Mouse (Mus musculus): ENCODE measurements around the gene Usp21. TPM values are rescaled to one million over a fixed set of nuclear protein-coding genes. Genes with fewer than 3 reads are reported as not detected.

Gene Usp21
- polyA plus RNA-seq, 1 experiment from 2014 or later = 114 TPM

DNA sequence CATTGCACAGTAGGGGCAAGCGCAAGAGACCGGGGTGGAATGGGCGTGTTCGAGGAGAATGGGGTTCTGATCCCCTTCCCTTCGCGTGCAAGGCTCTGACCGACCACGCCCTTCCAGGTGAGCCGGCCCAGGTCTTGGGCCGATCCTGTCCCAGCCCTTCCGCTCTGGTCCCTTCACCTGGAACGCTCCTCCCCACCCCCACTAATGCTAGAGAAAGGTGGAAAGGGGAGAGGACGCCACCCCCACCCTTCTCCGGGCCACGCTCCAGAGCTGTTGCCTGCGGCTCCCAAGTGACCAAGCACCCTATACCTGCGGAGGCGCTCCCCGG is 17.3 kb downstream of the Usp21 start:
- H3K4me3 ChIP-seq (ENCODE audit: low read depth, low read length) = peak overlapping the region; percentile 75
- H3K4me2 ChIP-seq (ENCODE audit: low read depth, severe bottlenecking) = peak overlapping the region; percentile 91
- H3K36me3 ChIP-seq (ENCODE audit: control insufficient read depth, insufficient read depth, low read length) = peaks cover 13% of the 10 kb centered on the region; the same call in 1 of the 2 replicates
- ATAC-seq (ENCODE audit: insufficient number of reproducible peaks, low FRiP score, low TSS enrichment, low read depth) (peak; percentile 73), DNase-seq (ENCODE audit: low spot score) (no peak)
- H3K9me3 ChIP-seq (ENCODE audit: control insufficient read depth, low read length) = no peaks in the 10 kb centered on the region
- H3K9ac ChIP-seq (ENCODE audit: low read length) = peak overlapping the region; percentile 72
- H3K27me3 ChIP-seq (ENCODE audit: control insufficient read depth, insufficient read depth, low read length) = no peaks in the 10 kb centered on the region
- H3K4me1 ChIP-seq (ENCODE audit: control insufficient read depth, insufficient read depth, low read length) = peaks cover 6% of the 10 kb centered on the region
- WGBS = under 1% methylated on average over 17 of the region's 19 CpGs
- no peak overlapping the region; the same call in 1 of the 2 replicates for H3K27ac ChIP-seq (replicated peaks; ENCODE audit: low read depth, low read length)

DNA sequence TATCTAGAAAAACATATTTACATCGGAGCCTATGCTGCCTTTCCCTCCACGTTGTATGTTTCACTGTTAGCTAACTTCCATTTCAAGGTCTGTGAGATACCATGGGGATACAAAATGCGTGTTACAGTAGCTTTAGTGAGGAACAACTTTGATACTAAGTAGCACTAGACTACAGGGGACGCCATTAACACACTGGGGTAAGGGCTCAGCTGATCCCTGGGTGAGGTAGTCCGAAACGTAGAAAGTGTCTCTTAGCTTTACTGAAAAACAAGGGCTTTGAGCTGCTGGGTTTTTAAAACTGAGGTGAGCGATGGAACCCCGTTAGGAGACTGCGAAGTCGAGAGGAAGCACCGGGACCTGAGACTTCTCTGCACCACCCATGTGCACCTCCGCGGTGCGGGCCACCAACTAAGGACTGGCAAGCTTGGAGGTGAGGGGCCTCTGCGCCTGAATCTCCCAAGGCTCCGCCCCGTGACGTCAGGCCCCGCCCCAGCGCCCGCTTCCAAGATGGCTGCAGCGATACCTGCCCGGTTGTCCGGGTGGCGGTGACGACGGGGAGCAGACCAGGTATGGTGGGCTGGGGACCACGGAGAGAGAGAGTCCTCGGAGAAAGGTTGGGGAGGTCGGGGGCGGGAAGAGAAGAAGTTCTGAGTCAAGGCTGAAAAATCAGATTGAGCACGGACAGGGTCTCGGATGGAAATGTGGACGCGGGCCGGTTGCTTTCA is 17.8 kb downstream of the Usp21 start, which contains the start of gene B4galt3:
B4galt3 (plus strand) TSS at position 481 of the 725 bp plus-strand sequence.
- ATAC-seq (ENCODE audit: insufficient number of reproducible peaks, low FRiP score, low TSS enrichment, low read depth) = peak; percentile 94
- WGBS = 4% methylated on average over 36 of the region's 36 CpGs

DNA sequence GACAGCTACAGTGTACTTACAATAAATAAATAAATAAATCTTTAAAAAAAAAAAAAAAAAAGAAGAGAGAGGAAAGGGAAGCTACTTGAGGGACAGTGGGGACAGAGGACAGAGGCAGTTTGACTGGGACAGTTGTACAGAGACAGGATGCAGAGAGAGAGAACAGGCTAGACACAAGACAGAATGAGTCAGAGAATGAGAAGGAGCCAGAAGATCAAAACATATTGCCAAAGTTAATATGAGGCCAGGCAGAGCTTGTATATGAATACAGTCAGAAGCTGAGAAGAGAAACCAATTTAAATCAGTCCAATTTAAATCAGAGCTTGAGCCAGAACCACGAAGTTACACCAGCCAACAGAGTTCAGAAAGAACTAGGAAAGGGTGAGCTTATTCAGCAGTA is 19.4 kb downstream of the Usp21 start:
- H3K4me3 ChIP-seq (ENCODE audit: low read depth, low read length) = no peak overlapping the region
- no peak overlapping the region for H3K27ac ChIP-seq (replicated peaks; ENCODE audit: low read depth, low read length)
- DNase-seq (ENCODE audit: low spot score) (no peak), ATAC-seq (ENCODE audit: insufficient number of reproducible peaks, low FRiP score, low TSS enrichment, low read depth) (no peak)
- no peak overlapping the region for H3K9ac ChIP-seq (ENCODE audit: low read length)
- no peak overlapping the region for H3K4me2 ChIP-seq (ENCODE audit: low read depth, severe bottlenecking)
- peaks cover 6% of the 10 kb centered on the region for H3K4me1 ChIP-seq (ENCODE audit: control insufficient read depth, insufficient read depth, low read length)
- no peaks in the 10 kb centered on the region for H3K9me3 ChIP-seq (ENCODE audit: control insufficient read depth, low read length)
- peaks cover 3% of the 10 kb centered on the region; the same call in 1 of the 2 replicates for H3K36me3 ChIP-seq (ENCODE audit: control insufficient read depth, insufficient read depth, low read length)
- H3K27me3 ChIP-seq (ENCODE audit: control insufficient read depth, insufficient read depth, low read length) = no peaks in the 10 kb centered on the region
- 68% methylated on average over 1 of the region's 1 CpGs for WGBS

More for the DNA sequence above, 17.8 kb downstream of the Usp21 start, which contains the start of gene B4galt3:
- Histone ChIP-seq H3K27me3 (ENCODE audit: control insufficient read depth, insufficient read depth, low read length) (no peaks in the 10 kb centered on the region), H3K4me1 (ENCODE audit: control insufficient read depth, insufficient read depth, low read length) (peaks cover 6% of the 10 kb centered on the region), H3K27ac (replicated peaks; ENCODE audit: low read depth, low read length) (no peak within 1 kb of the TSS; the same call in 1 of the 2 replicates), H3K4me2 (ENCODE audit: low read depth, severe bottlenecking) (peak within 1 kb of the TSS; percentile 91), H3K9ac (ENCODE audit: low read length) (peak within 1 kb of the TSS; percentile 72), H3K9me3 (ENCODE audit: control insufficient read depth, low read length) (no peaks in the 10 kb centered on the region), H3K36me3 (ENCODE audit: control insufficient read depth, insufficient read depth, low read length) (peaks cover 12% of the 10 kb centered on the region; the same call in 1 of the 2 replicates), H3K4me3 (ENCODE audit: low read depth, low read length) (peak within 1 kb of the TSS; percentile 75)
- DNase-seq (ENCODE audit: low spot score) = peak; percentile 97

DNA sequence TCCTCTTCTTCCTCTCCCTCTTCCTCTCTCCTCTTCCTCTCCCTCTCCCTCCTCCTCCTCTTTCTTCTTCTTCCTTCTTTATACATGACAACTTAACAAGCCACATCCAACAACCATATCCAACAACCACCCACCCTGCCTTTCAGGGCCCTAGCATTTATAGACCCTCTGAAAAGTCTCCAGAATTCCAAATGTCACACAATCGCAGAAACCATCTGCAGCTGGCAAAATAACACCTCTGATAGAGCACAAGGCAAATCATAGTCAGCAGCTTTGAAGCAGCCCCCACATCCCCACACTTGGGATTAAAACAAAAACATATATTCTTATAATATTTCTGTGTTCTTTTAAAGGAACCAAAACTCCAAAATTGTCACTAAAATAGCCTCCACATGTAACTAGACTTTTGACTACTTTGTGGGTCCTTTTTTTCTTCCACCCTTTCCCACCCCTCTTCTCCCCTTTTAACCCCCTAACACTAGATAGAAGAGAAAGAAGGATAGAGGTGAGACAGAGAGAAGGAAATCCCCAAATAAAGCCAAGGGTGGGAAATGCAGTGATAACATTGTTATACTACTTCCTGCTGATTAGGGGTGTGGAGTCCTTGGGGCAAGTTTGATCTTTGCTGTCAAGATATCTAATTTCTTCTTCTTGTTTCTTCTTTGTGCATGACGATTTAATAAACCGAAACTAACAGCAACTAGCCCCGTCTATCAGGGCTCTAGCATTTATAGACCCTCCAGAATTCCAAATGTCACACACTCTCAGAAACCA is 21.6 kb downstream of the Usp21 start:
- Histone ChIP-seq H3K4me1 (ENCODE audit: control insufficient read depth, insufficient read depth, low read length) (peaks cover 4% of the 10 kb centered on the region), H3K27me3 (ENCODE audit: control insufficient read depth, insufficient read depth, low read length) (no peaks in the 10 kb centered on the region), H3K36me3 (ENCODE audit: control insufficient read depth, insufficient read depth, low read length) (no peaks in the 10 kb centered on the region), H3K9me3 (ENCODE audit: control insufficient read depth, low read length) (no peaks in the 10 kb centered on the region), H3K27ac (replicated peaks; ENCODE audit: low read depth, low read length) (no peak overlapping the region), H3K4me3 (ENCODE audit: low read depth, low read length) (no peak overlapping the region), H3K9ac (ENCODE audit: low read length) (no peak overlapping the region), H3K4me2 (ENCODE audit: low read depth, severe bottlenecking) (no peak overlapping the region)
- DNase-seq (ENCODE audit: low spot score) (no peak), ATAC-seq (ENCODE audit: insufficient number of reproducible peaks, low FRiP score, low TSS enrichment, low read depth) (no peak)
- WGBS = 77% methylated on average over 4 of the region's 4 CpGs

DNA sequence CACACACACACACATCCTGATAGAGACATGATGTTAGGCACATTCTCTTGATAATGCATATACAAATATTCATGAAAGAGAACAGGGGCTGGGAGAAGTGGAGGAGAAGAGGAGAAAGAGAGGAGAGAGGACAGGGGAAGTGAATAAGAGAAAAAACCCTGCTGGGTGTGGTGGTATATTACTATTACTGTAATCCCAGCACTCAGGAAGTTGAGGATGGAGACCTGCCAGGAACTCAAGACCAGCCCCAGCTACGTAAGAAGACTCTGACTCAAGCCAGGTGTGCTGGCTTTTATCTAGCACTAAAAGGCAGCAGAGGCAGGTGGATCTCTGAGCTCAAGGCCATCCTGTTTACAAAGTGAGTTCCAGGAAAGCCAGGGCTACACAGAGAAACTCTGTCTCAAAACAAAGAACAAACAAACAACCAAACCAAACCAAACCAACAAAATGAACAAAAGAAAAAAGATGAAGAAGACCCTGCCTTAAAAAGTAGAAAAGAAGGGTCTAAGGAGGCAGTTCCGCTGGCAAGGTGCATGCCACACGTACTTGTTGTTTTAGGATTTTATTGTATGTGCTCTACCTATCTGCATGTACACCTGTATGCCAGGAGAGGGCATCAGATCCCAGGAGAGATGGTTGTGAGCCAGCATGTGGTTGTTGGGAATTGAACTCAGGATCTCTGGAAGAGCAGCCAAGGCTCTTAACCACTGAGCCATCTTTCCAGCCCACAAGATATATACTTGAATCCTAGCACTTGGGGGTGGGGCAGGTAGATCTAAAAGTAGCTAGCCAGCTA is 23.9 kb downstream of the Usp21 start:
- Histone ChIP-seq H3K27me3 (ENCODE audit: control insufficient read depth, insufficient read depth, low read length) (no peaks in the 10 kb centered on the region), H3K9ac (ENCODE audit: low read length) (no peak overlapping the region), H3K9me3 (ENCODE audit: control insufficient read depth, low read length) (no peaks in the 10 kb centered on the region), H3K4me2 (ENCODE audit: low read depth, severe bottlenecking) (no peak overlapping the region), H3K4me3 (ENCODE audit: low read depth, low read length) (no peak overlapping the region), H3K36me3 (ENCODE audit: control insufficient read depth, insufficient read depth, low read length) (0 out of 2 replicates have a peak, but pooled peaks cover under 1% of the 10 kb centered on the region), H3K27ac (replicated peaks; ENCODE audit: low read depth, low read length) (no peak overlapping the region), H3K4me1 (ENCODE audit: control insufficient read depth, insufficient read depth, low read length) (no peaks in the 10 kb centered on the region)
- 84% methylated on average over 3 of the region's 3 CpGs for WGBS
- DNase-seq (ENCODE audit: low spot score) (no peak), ATAC-seq (ENCODE audit: insufficient number of reproducible peaks, low FRiP score, low TSS enrichment, low read depth) (no peak)

DNA sequence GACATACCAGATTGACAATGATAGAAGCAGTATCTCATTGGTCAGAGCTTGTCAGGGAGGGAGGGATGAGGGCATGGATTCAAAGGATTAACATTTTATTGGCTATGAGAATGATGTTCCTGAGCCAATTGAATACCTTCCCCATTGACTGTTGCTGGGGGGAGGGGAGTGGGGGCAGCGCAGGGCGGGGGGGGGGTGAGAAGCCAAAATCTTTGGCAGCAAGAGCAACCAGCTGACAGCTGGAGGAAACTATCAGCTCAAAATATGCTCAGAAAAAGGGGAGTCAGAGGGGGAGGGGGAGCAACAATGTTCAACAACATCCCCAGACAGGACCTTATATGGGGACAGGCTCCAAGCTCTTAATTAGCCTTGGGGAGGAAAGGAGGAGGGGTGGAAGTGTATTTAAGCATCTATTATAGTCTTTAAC is 24.6 kb downstream of the Usp21 start:
- no peak overlapping the region for H3K27ac ChIP-seq (replicated peaks; ENCODE audit: low read depth, low read length)

DNA sequence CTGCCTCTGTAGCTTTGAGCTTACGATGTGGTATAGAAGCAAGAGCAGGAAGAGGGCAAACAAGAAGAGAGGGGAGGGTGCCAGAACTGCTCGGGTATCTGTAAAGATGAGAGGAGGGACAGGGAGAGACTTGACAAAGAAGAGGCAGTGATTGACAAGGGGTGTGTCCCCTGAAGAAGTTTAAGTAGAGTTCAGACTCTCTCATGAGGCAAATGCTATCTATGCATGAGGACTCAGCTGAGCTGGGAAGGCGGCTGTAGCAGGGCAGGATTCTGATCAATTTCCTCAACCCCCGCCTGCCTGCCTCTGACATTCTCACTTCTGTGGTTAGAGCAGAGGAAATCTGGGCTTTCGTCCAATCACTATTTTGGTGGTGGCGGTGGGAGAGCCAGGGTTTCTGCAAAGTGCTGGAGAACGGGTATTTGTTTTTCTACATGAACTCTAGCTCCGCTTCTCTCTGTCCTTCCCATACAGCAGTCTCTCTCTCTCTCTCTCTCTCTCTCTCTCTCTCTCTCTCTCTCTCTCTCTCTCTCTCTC is 25.1 kb downstream of the Usp21 start:
- Histone ChIP-seq H3K9ac (ENCODE audit: low read length) (no peak overlapping the region), H3K9me3 (ENCODE audit: control insufficient read depth, low read length) (no peaks in the 10 kb centered on the region), H3K27ac (replicated peaks; ENCODE audit: low read depth, low read length) (no peak overlapping the region), H3K27me3 (ENCODE audit: control insufficient read depth, insufficient read depth, low read length) (no peaks in the 10 kb centered on the region), H3K36me3 (ENCODE audit: control insufficient read depth, insufficient read depth, low read length) (0 out of 2 replicates have a peak, but pooled peaks cover 2% of the 10 kb centered on the region), H3K4me3 (ENCODE audit: low read depth, low read length) (no peak overlapping the region), H3K4me2 (ENCODE audit: low read depth, severe bottlenecking) (no peak overlapping the region; the same call in 1 of the 2 replicates), H3K4me1 (ENCODE audit: control insufficient read depth, insufficient read depth, low read length) (no peaks in the 10 kb centered on the region)
- ATAC-seq (ENCODE audit: insufficient number of reproducible peaks, low FRiP score, low TSS enrichment, low read depth) (no peak; the same call in 1 of the 2 replicates), DNase-seq (ENCODE audit: low spot score) (no peak)
- WGBS = 8% methylated on average over 8 of the region's 8 CpGs

More for the DNA sequence above, 24.6 kb downstream of the Usp21 start:
- 0 out of 2 replicates have a peak, but pooled peaks cover 2% of the 10 kb centered on the region for H3K36me3 ChIP-seq (ENCODE audit: control insufficient read depth, insufficient read depth, low read length)
- peak; percentile 52; the same call in 1 of the 2 replicates for ATAC-seq (ENCODE audit: insufficient number of reproducible peaks, low FRiP score, low TSS enrichment, low read depth)
- H3K4me1 ChIP-seq (ENCODE audit: control insufficient read depth, insufficient read depth, low read length) = no peaks in the 10 kb centered on the region
- H3K4me3 ChIP-seq (ENCODE audit: low read depth, low read length) = no peak overlapping the region
- H3K4me2 ChIP-seq (ENCODE audit: low read depth, severe bottlenecking) = no peak overlapping the region; the same call in 1 of the 2 replicates
- no peaks in the 10 kb centered on the region for H3K9me3 ChIP-seq (ENCODE audit: control insufficient read depth, low read length)
- 0% methylated on average over 2 of the region's 2 CpGs for WGBS
- no peak overlapping the region for H3K9ac ChIP-seq (ENCODE audit: low read length)
- DNase-seq (ENCODE audit: low spot score) = no peak
- H3K27me3 ChIP-seq (ENCODE audit: control insufficient read depth, insufficient read depth, low read length) = no peaks in the 10 kb centered on the region

All from limb, embryonic 11.5 days (tissue).